Mouse (Mus musculus) liver (tissue): Measurements from ENCODE around the gene F7.
A peak's percentile ranks its signal among the peaks of the same experiment; 100 is the strongest.

ENCODE experiments used
- DNase-seq: peaks from one replicate; pipeline ENCODE4 v3.0.0-alpha.2; 2020; ENCODE audit warnings: mixed read lengths

Gene F7

GRCm38 (mm10) chr8:13025487-13026224, at the start of gene F7:
Gene F7, plus strand, starts transcription at chr8:13026034.
- peak; percentile 50 for DNase-seq

- DNase-seq = no peak
Observed at GRCm38 (mm10) chr8:12976290-12976689, 49.5 kb upstream of the F7 start.

- DNase-seq = no peak
Observed at GRCm38 (mm10) chr8:12976723-12977122, 49.1 kb upstream of the F7 start.

- no peak for DNase-seq
Observed at GRCm38 (mm10) chr8:12977325-12977724, 48.5 kb upstream of the F7 start.

- no peak for DNase-seq
Observed at GRCm38 (mm10) chr8:12978308-12978707, 47.5 kb upstream of the F7 start.

GRCm38 (mm10) chr8:12978726-12979125, 47.1 kb upstream of the F7 start:
- peak; percentile 64 for DNase-seq

- DNase-seq = no peak
Observed at GRCm38 (mm10) chr8:12983681-12984467, 42.0 kb upstream of the F7 start.

GRCm38 (mm10) chr8:12984601-12985243, 41.1 kb upstream of the F7 start:
- no peak for DNase-seq

- DNase-seq = no peak
Observed at GRCm38 (mm10) chr8:12985259-12985658, 40.6 kb upstream of the F7 start.

GRCm38 (mm10) chr8:12987571-12987970, 38.3 kb upstream of the F7 start:
- DNase-seq = no peak

GRCm38 (mm10) chr8:12988722-12989430, 37.0 kb upstream of the F7 start:
- DNase-seq = no peak

- DNase-seq = no peak
Observed at GRCm38 (mm10) chr8:12991411-12991810, 34.4 kb upstream of the F7 start.

- no peak for DNase-seq
Observed at GRCm38 (mm10) chr8:12994468-12994867, 31.4 kb upstream of the F7 start.

- DNase-seq = no peak
Observed at GRCm38 (mm10) chr8:12995481-12995880, 30.4 kb upstream of the F7 start.

GRCm38 (mm10) chr8:12996831-12997275, 29.0 kb upstream of the F7 start:
- DNase-seq = no peak

- no peak for DNase-seq
Observed at GRCm38 (mm10) chr8:12998331-12998730, 27.5 kb upstream of the F7 start.

- DNase-seq = no peak
Observed at GRCm38 (mm10) chr8:12999793-13000192, 26.0 kb upstream of the F7 start.

GRCm38 (mm10) chr8:13007458-13007857, 18.4 kb upstream of the F7 start:
- no peak for DNase-seq

- peak; percentile 15 for DNase-seq
Observed at GRCm38 (mm10) chr8:13010313-13010712, 15.5 kb upstream of the F7 start.

GRCm38 (mm10) chr8:13019560-13019959, 6.3 kb upstream of the F7 start:
- DNase-seq = no peak

- no peak for DNase-seq
Observed at GRCm38 (mm10) chr8:13021830-13022229, 4.0 kb upstream of the F7 start.

- no peak for DNase-seq
Observed at GRCm38 (mm10) chr8:13027615-13028014, 1.8 kb downstream of the F7 start.

- no peak for DNase-seq
Observed at GRCm38 (mm10) chr8:13028482-13028881, 2.6 kb downstream of the F7 start.
